Comparison of ENCODE assay signal across 21 mouse cellular contexts in the genomic region with DNA sequence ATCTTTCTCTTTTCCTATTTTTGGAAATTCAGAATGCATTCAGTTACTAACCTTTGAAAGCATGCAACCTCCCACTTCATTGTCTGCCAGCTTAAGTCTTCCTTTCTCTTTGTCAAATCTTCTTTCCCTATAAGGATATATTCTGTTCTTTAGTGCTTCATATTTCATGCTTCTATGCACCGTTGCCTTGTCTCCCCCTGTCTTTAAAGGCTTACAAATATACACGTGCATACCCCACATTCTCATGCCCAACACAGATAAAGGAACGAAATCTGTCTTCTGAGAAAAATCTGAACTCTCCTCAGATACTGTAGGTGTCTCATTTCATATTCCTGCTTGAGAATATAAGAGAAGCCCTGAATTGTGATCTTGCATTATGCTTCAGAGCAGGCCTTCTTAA.
"Had no signal": no experiment of that assay in that cellular context is flagged by ENCODE, and none has a peak within 500 bp of the region (broad histone marks: within the 10 kb centered on the region; RNA-seq: fewer than 3 reads in every experiment).

No protein-coding gene starts in this region.

- H3K27ac ChIP-seq: lung, embryonic 15.5 days; macrophage; midbrain, embryonic 10.5 days; midbrain, embryonic 13.5 days; neural tube, embryonic 13.5 days; neural tube, embryonic 15.5 days had no signal

- H3K36me3 ChIP-seq: lung, embryonic 15.5 days; midbrain, embryonic 10.5 days; midbrain, embryonic 13.5 days; neural tube, embryonic 13.5 days; neural tube, embryonic 15.5 days had no signal

- H3K9me3 ChIP-seq: lung, embryonic 15.5 days; midbrain, embryonic 10.5 days; midbrain, embryonic 13.5 days; neural tube, embryonic 13.5 days; neural tube, embryonic 15.5 days had no signal

- H3K27me3 ChIP-seq: lung, embryonic 15.5 days; midbrain, embryonic 13.5 days; neural tube, embryonic 13.5 days; neural tube, embryonic 15.5 days had no signal

- ATAC-seq: liver, postnatal 0 days; lung, postnatal 0 days; midbrain, embryonic 13.5 days; midbrain, embryonic 16.5 days had no signal

- H3K4me3 ChIP-seq: lung, embryonic 15.5 days; midbrain, embryonic 10.5 days; midbrain, embryonic 13.5 days; myocyte; neural tube, embryonic 13.5 days; neural tube, embryonic 15.5 days had no signal

- H3K4me1 ChIP-seq: lung, embryonic 15.5 days; midbrain, embryonic 10.5 days; midbrain, embryonic 13.5 days; neural tube, embryonic 13.5 days; neural tube, embryonic 15.5 days had no signal

- DNase-seq: liver, postnatal 0 days; lung, adult 2 months; lung, postnatal 14 days; lung, postnatal 36 days; retina, postnatal 1 day; right cerebral cortex, adult 18-20 months; right cerebral cortex, postnatal 25 days; right cerebral cortex, postnatal 4 days; spleen, adult 18-20 months; thymus, adult 18-20 months; thymus, postnatal 14 days; thymus, postnatal 36 days had no signal

- H3K4me2 ChIP-seq: lung, embryonic 15.5 days; midbrain, embryonic 13.5 days; neural tube, embryonic 13.5 days; neural tube, embryonic 15.5 days had no signal

- H3K9ac ChIP-seq: liver, postnatal 0 days; lung, embryonic 15.5 days; midbrain, embryonic 13.5 days; neural tube, embryonic 13.5 days; neural tube, embryonic 15.5 days had no signal
